Mouse (Mus musculus): ENCODE measurements around the gene Mob4.

DNA sequence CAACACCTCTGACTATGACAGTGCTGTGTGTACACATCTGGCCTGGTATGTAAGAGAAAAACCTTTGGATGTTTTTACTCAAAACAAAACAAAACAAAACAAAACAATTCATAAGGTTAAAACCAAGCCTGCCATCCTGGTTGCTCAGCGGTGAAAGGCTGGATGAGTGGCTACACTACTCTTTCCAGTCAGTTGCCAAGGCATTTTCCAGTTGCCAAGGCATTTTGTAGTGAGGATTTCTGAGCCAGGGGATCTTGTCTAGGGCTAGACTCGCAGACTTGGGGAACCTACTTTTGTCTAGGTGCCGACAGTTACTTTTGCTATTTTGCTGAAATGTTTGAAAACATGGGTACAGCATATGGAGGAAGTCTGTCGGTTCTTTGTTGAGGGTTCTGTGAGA is 64.0 kb downstream of the Mob4 start:
- TF ChIP-seq POLR2A (IDR thresholded peaks at IDR 0.05; ENCODE audit: low read depth, low read length) (no peak), CTCF (conservative IDR thresholded peaks at IDR 0.05; ENCODE audit: insufficient read depth, insufficient read length, low read depth, low read length) (no peak)

Measured in kidney, adult 2 months (tissue).